Mouse (Mus musculus) lung, embryonic 14.5 days (tissue): Measurements from ENCODE around the gene Secisbp2. TPM values are rescaled to one million over a fixed set of nuclear protein-coding genes. Genes with fewer than 3 reads are reported as not detected.
A peak's percentile ranks its signal among the peaks of the same experiment; 100 is the strongest.

Source experiments
- ATAC-seq: fragments of 200-750 bp; cut with Nextera tagmentation; 2 replicates; pipeline ENCODE4 v1.8.0; 2017; ENCODE audit warnings: mild to moderate bottlenecking, moderate TSS enrichment, moderate library complexity; ENCODE audit not compliant: insufficient read depth
- DNase-seq: peaks from one replicate; pipeline ENCODE4 v3.0.0-alpha.2; 2015
- H3K27ac ChIP-seq: fragments of 300-500 bp; sonication (generic); 2 replicates; pipeline ENCODE4 v1.5.1; 2014; ENCODE audit warnings: low read depth, mild to moderate bottlenecking, moderate library complexity
- H3K27me3 ChIP-seq: fragments of 300-500 bp; sonication (generic); 2 replicates; pipeline ENCODE4 v1.6.1; 2014; ENCODE audit warnings: low read length, control low read depth; ENCODE audit not compliant: insufficient read depth
- H3K36me3 ChIP-seq: fragments of 300-500 bp; sonication (generic); 2 replicates; pipeline ENCODE4 v1.6.1; 2014; ENCODE audit warnings: control low read depth; ENCODE audit not compliant: insufficient read depth
- H3K4me1 ChIP-seq: fragments of 300-500 bp; sonication (generic); 2 replicates; pipeline ENCODE4 v1.6.1; 2014; ENCODE audit warnings: antibody characterized with exemption, control low read depth; ENCODE audit not compliant: insufficient read depth
- H3K4me2 ChIP-seq: fragments of 300-500 bp; sonication (generic); 2 replicates; pipeline ENCODE4 v1.6.1; 2014; ENCODE audit warnings: mild to moderate bottlenecking
- H3K4me3 ChIP-seq: fragments of 300-500 bp; sonication (generic); 2 replicates; pipeline ENCODE4 v1.5.1; 2014; ENCODE audit warnings: low read depth, low read length
- H3K9ac ChIP-seq: fragments of 300-500 bp; sonication (generic); 2 replicates; pipeline ENCODE4 v1.6.1; 2014
- H3K9me3 ChIP-seq: fragments of 300-500 bp; sonication (generic); 2 replicates; pipeline ENCODE4 v1.6.1; 2016; ENCODE audit warnings: low read depth, low read length, control low read depth
- CTCF ChIP-seq: IDR thresholded peaks from 2 replicates; pipeline ENCODE4 v1.5.1; 2016; ENCODE audit warnings: antibody characterized with exemption, low read depth
- WGBS: fragments of 180-500 bp; shearing (Covaris S2); extraction: QIAGEN DNeasy Blood & Tissue Kit; methylation state at CpG from one replicate; pipeline ENCODE4 v1.1.7; 2014; 5-methylcytosine and 5-hydroxymethylcytosine counted together
- polyA plus RNA-seq: library from polyadenylated mRNA; unstranded; fragments of >200 nt; fragmentation: Nextera tagmentation; extraction: Ambion mirVana; gene quantifications from 2 replicates; pipeline ENCODE4 v1.2.1, GENCODE M21; 2014

Gene Secisbp2
- polyA plus RNA-seq, 1 experiment from 2014 or later, result 31.3 TPM

GRCm38 (mm10) chr13:51703893-51704292 lies 52.4 kb downstream of the Secisbp2 start:
- DNase-seq, result no peak
- WGBS, result 73% methylated on average over 5 of the region's 5 CpGs
- Histone ChIP-seq H3K4me1 (no peaks in the 10 kb centered on the region), H3K36me3 (0 out of 2 replicates have a peak, but pooled peaks cover 3% of the 10 kb centered on the region), H3K9ac (no peak overlapping the region), H3K4me3 (no peak overlapping the region), H3K9me3 (no peaks in the 10 kb centered on the region), H3K4me2 (no peak overlapping the region), H3K27ac (no peak overlapping the region), H3K27me3 (no peaks in the 10 kb centered on the region)
- no peak for ATAC-seq
- TF ChIP-seq CTCF, result no peak

- Histone ChIP-seq H3K27me3 (no peaks in the 10 kb centered on the region), H3K4me2 (no peak overlapping the region), H3K9me3 (no peaks in the 10 kb centered on the region), H3K27ac (no peak overlapping the region), H3K36me3 (0 out of 2 replicates have a peak, but pooled peaks cover 3% of the 10 kb centered on the region), H3K4me3 (no peak overlapping the region), H3K4me1 (no peaks in the 10 kb centered on the region), H3K9ac (no peak overlapping the region)
- no peak for TF ChIP-seq CTCF
- DNase-seq (peak; percentile 9), ATAC-seq (no peak)
- WGBS, result 54% methylated on average over 22 of the region's 22 CpGs
These were observed 54.7 kb downstream of the Secisbp2 start for GRCm38 (mm10) chr13:51705882-51706854.

GRCm38 (mm10) chr13:51710738-51711137 lies 59.2 kb downstream of the Secisbp2 start:
- peak; percentile 65; the same call in 1 of the 2 replicates for ATAC-seq
- peaks cover 4% of the 10 kb centered on the region; the same call in 1 of the 2 replicates for H3K36me3 ChIP-seq
- H3K27ac ChIP-seq, result no peak overlapping the region
- no peak overlapping the region for H3K4me2 ChIP-seq
- no peak for TF ChIP-seq CTCF
- DNase-seq, result peak; percentile 67
- H3K9me3 ChIP-seq, result no peaks in the 10 kb centered on the region
- no peaks in the 10 kb centered on the region for H3K4me1 ChIP-seq
- 42% methylated on average over 7 of the region's 7 CpGs for WGBS
- H3K4me3 ChIP-seq, result no peak overlapping the region
- no peaks in the 10 kb centered on the region for H3K27me3 ChIP-seq
- H3K9ac ChIP-seq, result no peak overlapping the region

GRCm38 (mm10) chr13:51712022-51712421 lies 60.5 kb downstream of the Secisbp2 start:
- Histone ChIP-seq H3K9me3 (no peaks in the 10 kb centered on the region), H3K4me1 (no peaks in the 10 kb centered on the region), H3K27ac (no peak overlapping the region), H3K36me3 (peaks cover 4% of the 10 kb centered on the region; the same call in 1 of the 2 replicates), H3K9ac (no peak overlapping the region), H3K4me3 (no peak overlapping the region), H3K27me3 (no peaks in the 10 kb centered on the region), H3K4me2 (no peak overlapping the region)
- 89% methylated on average over 8 of the region's 8 CpGs for WGBS
- TF ChIP-seq CTCF, result no peak
- DNase-seq (no peak), ATAC-seq (no peak)

- Histone ChIP-seq H3K9me3 (no peaks in the 10 kb centered on the region), H3K4me2 (no peak overlapping the region), H3K4me1 (no peaks in the 10 kb centered on the region), H3K27ac (no peak overlapping the region), H3K9ac (no peak overlapping the region), H3K36me3 (peaks cover 4% of the 10 kb centered on the region; the same call in 1 of the 2 replicates), H3K4me3 (no peak overlapping the region), H3K27me3 (no peaks in the 10 kb centered on the region)
- DNase-seq (peak; percentile 59), ATAC-seq (peak; percentile 62; the same call in 1 of the 2 replicates)
- TF ChIP-seq CTCF, result no peak
- WGBS, result 41% methylated on average over 8 of the region's 8 CpGs
These were observed 65.1 kb downstream of the Secisbp2 start for GRCm38 (mm10) chr13:51716350-51717263.

- Histone ChIP-seq H3K36me3 (no peaks in the 10 kb centered on the region; the same call in 1 of the 2 replicates), H3K9ac (no peak overlapping the region)
- no peak for ATAC-seq
These were observed 67.8 kb downstream of the Secisbp2 start for GRCm38 (mm10) chr13:51719256-51719655.

More at GRCm38 (mm10) chr13:51719256-51719655, 67.8 kb downstream of the Secisbp2 start:
- WGBS, result 76% methylated on average over 3 of the region's 3 CpGs
- Histone ChIP-seq H3K27me3 (no peaks in the 10 kb centered on the region), H3K27ac (no peak overlapping the region), H3K9me3 (no peaks in the 10 kb centered on the region), H3K4me2 (no peak overlapping the region), H3K4me3 (no peak overlapping the region), H3K4me1 (no peaks in the 10 kb centered on the region)
- TF ChIP-seq CTCF, result no peak
- no peak for DNase-seq
